Mouse (Mus musculus) stomach, adult 2 months (tissue): ENCODE measurements around the gene Gm8265. TPM values are rescaled to one million over a fixed set of nuclear protein-coding genes. Genes with fewer than 3 reads are reported as not detected.

Experiments
- polyA plus RNA-seq: library from polyadenylated mRNA; depleted of rRNA; stranded (reverse); fragments of >200 nt; gene quantifications from 2 replicates; pipeline ENCODE4 v1.2.3, GENCODE M21; 2012; rRNA removed

Gene Gm8265
- not detected in 2 replicates for polyA plus RNA-seq

DNA sequence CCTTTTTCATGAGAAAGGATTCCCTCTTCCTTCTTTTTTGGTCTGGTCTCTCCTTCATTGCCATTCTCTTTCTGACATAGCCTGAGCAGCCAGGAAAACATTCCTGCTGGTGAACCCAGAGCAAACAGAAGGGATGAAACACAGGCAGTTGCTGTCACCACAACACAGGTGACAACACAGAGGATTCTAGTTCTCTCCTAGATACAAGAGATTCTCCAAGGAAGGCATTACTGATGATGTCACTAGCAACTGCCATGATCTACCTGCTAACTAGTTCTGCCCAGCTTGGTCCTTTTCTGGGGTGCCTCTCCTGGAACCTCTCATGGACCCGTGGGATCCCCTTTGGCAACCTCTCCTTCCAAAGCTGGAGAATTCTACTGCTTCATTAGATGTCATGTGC is at the start of gene Gm8265:
Gene Gm8265, minus strand, starts transcription at position 101 of the 400 bp plus-strand sequence.

Other genes starting within 250 kb of the Gm8265 start
- not detected in 2 replicates for gene Gm3500, start 244.0 kb downstream of the Gm8265 start, polyA plus RNA-seq
- gene Gm3194, start 177.6 kb downstream of the Gm8265 start, polyA plus RNA-seq, result 0.03 TPM in 1 of 2 replicates, not detected in the other
- gene Gm8246, start 155.2 kb downstream of the Gm8265 start, polyA plus RNA-seq, result not detected in 2 replicates
- gene Gm3187, start 148.8 kb downstream of the Gm8265 start, polyA plus RNA-seq, result not detected in 2 replicates
- not detected in 2 replicates for gene Gm3488, start 131.4 kb downstream of the Gm8265 start, polyA plus RNA-seq
- not detected in 2 replicates for gene Gm3532, start 94.5 kb downstream of the Gm8265 start, polyA plus RNA-seq
- not detected in 2 replicates for gene Gm9603, start 54.4 kb upstream of the Gm8265 start, polyA plus RNA-seq
- 0.06 TPM in 1 of 2 replicates, not detected in the other for gene Gm3373, start 108.5 kb upstream of the Gm8265 start, polyA plus RNA-seq
- gene Gm3383, start 175.0 kb upstream of the Gm8265 start, polyA plus RNA-seq, result 0.03 TPM in 1 of 2 replicates, not detected in the other
- gene Gm3424, start 197.3 kb upstream of the Gm8265 start, polyA plus RNA-seq, result not detected in 2 replicates
- not detected in 2 replicates for gene Gm8237, start 247.4 kb upstream of the Gm8265 start, polyA plus RNA-seq